Mouse (Mus musculus) CH12F3 (cell line): ENCODE results near the gene Pde4c.

Source experiments
- in situ Hi-C: fragments of 300-500 bp; cut with MboI; formaldehyde crosslinking; loops from 2 replicates; pipeline ENCODE4 v1.14.3; 2020; ENCODE audit warnings: low sequenced_read_pairs

Gene Pde4c

GRCm38 (mm10) chr8:70786291-70787050, 63.0 kb downstream of the Pde4c start:
- in situ Hi-C loops: no loop called here

- in situ Hi-C loops: no loop called here
Observed at GRCm38 (mm10) chr8:70787051-70787445, 63.5 kb downstream of the Pde4c start.

- in situ Hi-C loops: no loop called here
Observed at GRCm38 (mm10) chr8:70787941-70788667, 64.6 kb downstream of the Pde4c start.

- in situ Hi-C loops: no loop called here
Observed at GRCm38 (mm10) chr8:70789046-70789445, 65.5 kb downstream of the Pde4c start.

- in situ Hi-C loops: no loop called here
Observed at GRCm38 (mm10) chr8:70790846-70791245, 67.3 kb downstream of the Pde4c start.

- in situ Hi-C loops: no loop called here
Observed at GRCm38 (mm10) chr8:70791294-70791701, 67.8 kb downstream of the Pde4c start.

- in situ Hi-C loops: no loop called here
Observed at GRCm38 (mm10) chr8:70791975-70792691, 68.6 kb downstream of the Pde4c start.

GRCm38 (mm10) chr8:70792700-70793099, 69.2 kb downstream of the Pde4c start:
- in situ Hi-C loops: no loop called here

GRCm38 (mm10) chr8:70794215-70794614, 70.7 kb downstream of the Pde4c start:
- in situ Hi-C loops: no loop called here

GRCm38 (mm10) chr8:70795370-70795769, 71.8 kb downstream of the Pde4c start:
- in situ Hi-C loops: no loop called here

GRCm38 (mm10) chr8:70796403-70797080, 73.0 kb downstream of the Pde4c start:
- in situ Hi-C loops: no loop called here

- in situ Hi-C loops: no loop called here
Observed at GRCm38 (mm10) chr8:70797081-70798070, 73.9 kb downstream of the Pde4c start.

GRCm38 (mm10) chr8:70798281-70798680, 74.8 kb downstream of the Pde4c start:
- in situ Hi-C loops: no loop called here

GRCm38 (mm10) chr8:70800648-70801047, 77.1 kb downstream of the Pde4c start:
- in situ Hi-C loops: no loop called here
